Mouse (Mus musculus) heart, adult 2 months (tissue): Measurements from ENCODE around the gene Oscp1. TPM values are rescaled to one million over a fixed set of nuclear protein-coding genes. Genes with fewer than 3 reads are reported as not detected.

Experiments used
- DNase-seq, 2 experiments: peaks; one replicate each; pipeline ENCODE4 v3.0.0; 2021
- H3K27ac ChIP-seq: fragments of 200-600 bp; 2 replicates; pipeline ENCODE4 v1.8.1; 2022
- H3K27me3 ChIP-seq: fragments of 200-500 bp; 2 replicates; pipeline ENCODE4 v1.6.1; 2012; ENCODE audit warnings: mild to moderate bottlenecking, low read length, inconsistent platforms, mixed read lengths; ENCODE audit not compliant: control insufficient read depth, insufficient read depth
- H3K36me3 ChIP-seq: fragments of 200-500 bp; 2 replicates; pipeline ENCODE4 v1.6.1; 2012; ENCODE audit warnings: low read length, inconsistent platforms; ENCODE audit not compliant: control insufficient read depth, insufficient read depth
- H3K4me1 ChIP-seq: fragments of 200-500 bp; 2 replicates; pipeline ENCODE4 v1.6.1; 2011; ENCODE audit warnings: low read length; ENCODE audit not compliant: control insufficient read depth, insufficient read depth
- H3K4me3 ChIP-seq: fragments of 200-600 bp; 2 replicates; pipeline ENCODE4 v1.8.1; 2022
- H3K79me2 ChIP-seq: fragments of 200-500 bp; replicated peaks from 2 replicates; pipeline ENCODE4 v1.6.1; 2012; ENCODE audit warnings: mild to moderate bottlenecking, inconsistent platforms, low read length, moderate library complexity, mixed read lengths; ENCODE audit not compliant: control insufficient read depth, insufficient read depth
- H3K9ac ChIP-seq: fragments of 200-500 bp; 2 replicates; pipeline ENCODE4 v1.6.1; 2012; ENCODE audit warnings: low read depth, mild to moderate bottlenecking, control low read depth, inconsistent platforms, low read length, mixed read lengths
- CTCF ChIP-seq: fragments of 200-600 bp; IDR thresholded peaks from 2 replicates; pipeline ENCODE4 v1.8.1; 2022; ENCODE audit warnings: antibody characterized with exemption, mild to moderate bottlenecking, moderate library complexity
- EP300 ChIP-seq: fragments of 200-500 bp; IDR thresholded peaks from 2 replicates; pipeline ENCODE4 v1.6.1; 2011; ENCODE audit warnings: low read depth, low read length, control low read depth; ENCODE audit not compliant: insufficient read depth
- POLR2A ChIP-seq: fragments of 200-500 bp; IDR thresholded peaks from 2 replicates; pipeline ENCODE4 v1.6.1; 2011; ENCODE audit warnings: mild to moderate bottlenecking, low read depth, low read length, control low read depth; ENCODE audit not compliant: insufficient read depth
- WGBS: fragments of 180-500 bp; shearing (Covaris S2); methylation state at CpG from one replicate; pipeline ENCODE4 v1.1.7; 2018; 5-methylcytosine and 5-hydroxymethylcytosine counted together
- intact Hi-C: fragments of 180-260 bp; cut with DNase I; formaldehyde crosslinking; loops from one replicate; pipeline ENCODE4 v1.15.1; 2025
- polyA plus RNA-seq: library from polyadenylated mRNA; depleted of rRNA; stranded (reverse); fragments of >200 nt; gene quantifications from 2 replicates; pipeline ENCODE4 v1.2.3, GENCODE M21; 2012
- total RNA-seq, 2 experiments: library from RNA; stranded (reverse); gene quantifications; 2 replicates each; pipeline ENCODE4 v1.2.3; 2021

Oscp1 gene
- total and polyA plus RNA-seq, 3 experiments = 1.00 to 2.8 (median 1.6) TPM

DNA sequence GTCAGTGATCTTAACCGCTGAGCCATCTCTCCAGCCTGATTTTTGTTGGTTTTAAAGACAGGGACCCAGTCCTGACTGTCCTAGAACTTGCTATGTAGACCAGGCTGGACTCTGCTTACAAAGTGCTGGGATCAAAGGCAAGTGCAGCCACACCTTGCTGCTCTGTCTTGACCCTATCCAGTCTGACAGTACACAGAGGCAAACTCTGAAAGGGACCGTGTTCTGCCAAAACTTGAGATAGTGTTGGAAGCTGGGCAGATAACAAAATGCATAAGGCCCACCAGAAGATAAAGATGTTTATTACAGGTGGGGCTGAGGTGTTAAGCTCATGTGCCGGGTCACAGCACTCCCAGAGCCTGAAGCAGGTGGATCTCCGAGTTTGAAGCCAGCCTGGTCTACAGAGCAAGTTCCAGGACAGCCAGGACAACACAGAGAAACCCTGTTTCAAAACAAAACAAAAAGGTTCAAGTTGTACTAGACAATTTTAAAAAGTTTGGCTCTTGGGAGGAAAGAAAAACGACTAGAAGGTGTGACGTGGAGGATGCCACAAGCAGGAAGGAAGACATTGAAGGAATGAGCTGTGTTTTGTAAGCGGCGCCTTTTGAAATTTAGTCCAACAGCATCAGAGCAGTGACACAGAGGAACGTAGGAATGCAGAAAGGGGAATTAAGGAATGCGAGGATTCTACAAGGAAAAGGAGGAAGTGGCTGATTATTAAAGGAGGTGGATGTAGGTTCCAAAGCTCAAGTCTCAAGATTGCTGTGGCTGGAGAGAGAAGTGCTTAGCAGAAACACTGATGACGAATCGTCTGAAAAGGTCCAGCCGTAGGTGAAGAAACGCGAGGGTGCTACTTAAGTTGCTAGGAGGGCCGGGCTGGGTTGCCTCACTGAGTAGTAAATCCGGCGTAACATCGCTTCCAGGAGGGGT lies 895 bp upstream of the Oscp1 start:
- Histone ChIP-seq H3K27ac (no peak overlapping the region), H3K4me1 (peaks cover 2% of the 10 kb centered on the region; the same call in 1 of the 2 replicates), H3K9ac (peak overlapping the region; percentile 14; the same call in 1 of the 2 replicates), H3K27me3 (no peaks in the 10 kb centered on the region), H3K79me2 (no peaks in the 10 kb centered on the region), H3K36me3 (no peaks in the 10 kb centered on the region), H3K4me3 (peak overlapping the region; percentile 62)
- TF ChIP-seq CTCF = no peak
- no peak for TF ChIP-seq EP300
- no peak for TF ChIP-seq POLR2A
- DNase-seq = no peak
- WGBS = 11% methylated on average over 19 of the region's 19 CpGs
- intact Hi-C loops = no loop called here

DNA sequence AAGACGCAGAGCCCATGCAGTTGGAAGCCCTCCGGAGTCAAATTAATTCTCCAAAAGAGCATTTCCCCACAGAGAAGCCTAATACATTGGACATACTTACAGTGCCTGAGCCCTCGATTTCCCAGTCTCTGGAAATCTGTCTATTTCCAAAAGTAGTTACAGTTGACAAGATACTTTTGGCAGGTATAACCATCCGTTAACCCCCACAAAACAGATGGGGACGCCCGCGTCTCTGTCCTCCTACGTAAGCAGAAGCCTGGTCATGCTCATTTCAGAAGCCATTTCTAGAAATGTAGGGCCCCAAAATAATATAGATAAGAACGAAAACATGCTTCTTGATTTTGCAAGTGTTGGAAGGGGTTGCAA lies 615 bp downstream of the Oscp1 start:
- no peaks in the 10 kb centered on the region for H3K36me3 ChIP-seq
- TF ChIP-seq CTCF (no peak), POLR2A (no peak), EP300 (no peak)
- peak overlapping the region; percentile 62; the same call in 1 of the 2 replicates for H3K4me3 ChIP-seq
- H3K27me3 ChIP-seq = no peaks in the 10 kb centered on the region
- H3K9ac ChIP-seq = no peak overlapping the region; the same call in 1 of the 2 replicates
- H3K79me2 ChIP-seq = no peaks in the 10 kb centered on the region
- H3K4me1 ChIP-seq = peaks cover 2% of the 10 kb centered on the region; the same call in 1 of the 2 replicates
- no peak overlapping the region for H3K27ac ChIP-seq
- DNase-seq = no peak
- intact Hi-C loops = no loop called here
- 49% methylated on average over 9 of the region's 9 CpGs for WGBS

- Histone ChIP-seq H3K36me3 (no peaks in the 10 kb centered on the region), H3K27me3 (no peaks in the 10 kb centered on the region), H3K27ac (no peak overlapping the region), H3K4me1 (peaks cover 2% of the 10 kb centered on the region), H3K79me2 (no peaks in the 10 kb centered on the region), H3K9ac (no peak overlapping the region), H3K4me3 (no peak overlapping the region)
- intact Hi-C loops = no loop called here
- WGBS = 57% methylated on average over 1 of the region's 1 CpGs
- no peak for DNase-seq
- TF ChIP-seq EP300 (no peak), CTCF (peak; percentile 59)
Observed at GRCm38 (mm10) chr4:126062856-126063255, 4.5 kb downstream of the Oscp1 start.

DNA sequence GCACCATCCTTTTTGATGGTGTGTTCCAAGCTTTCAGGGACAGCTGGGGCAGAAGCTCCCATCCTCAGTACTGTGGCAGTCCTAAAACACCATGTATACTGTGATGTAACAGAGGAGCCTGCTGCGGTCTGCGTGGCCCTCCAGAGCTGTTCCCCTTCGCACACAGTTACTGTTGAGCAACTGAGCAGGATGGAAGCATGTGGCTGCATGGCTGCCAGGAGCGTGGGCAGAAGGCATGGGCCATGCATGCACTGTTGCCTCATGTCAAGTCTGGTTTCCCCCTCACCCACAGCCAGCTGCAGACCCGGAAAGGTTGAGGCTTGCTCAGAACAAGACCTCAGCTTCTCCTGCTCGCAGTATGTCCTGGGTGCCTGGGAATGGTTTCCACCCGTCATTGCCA lies 6.9 kb downstream of the Oscp1 start:
- Histone ChIP-seq H3K79me2 (no peaks in the 10 kb centered on the region), H3K36me3 (no peaks in the 10 kb centered on the region), H3K4me1 (peaks cover 1% of the 10 kb centered on the region), H3K4me3 (no peak overlapping the region), H3K9ac (no peak overlapping the region), H3K27me3 (no peaks in the 10 kb centered on the region), H3K27ac (no peak overlapping the region)
- intact Hi-C loops = no loop called here
- no peak for TF ChIP-seq EP300
- no peak for TF ChIP-seq CTCF
- no peak for TF ChIP-seq POLR2A
- WGBS = 83% methylated on average over 7 of the region's 7 CpGs
- DNase-seq = peak in 1 of 2 experiments; percentile 30

GRCm38 (mm10) chr4:126067401-126068077 lies 9.2 kb downstream of the Oscp1 start:
- WGBS = 41% methylated on average over 15 of the region's 15 CpGs
- Histone ChIP-seq H3K79me2 (no peaks in the 10 kb centered on the region), H3K27me3 (no peaks in the 10 kb centered on the region), H3K4me3 (no peak overlapping the region), H3K36me3 (no peaks in the 10 kb centered on the region), H3K4me1 (peaks cover 1% of the 10 kb centered on the region), H3K9ac (no peak overlapping the region), H3K27ac (no peak overlapping the region)
- TF ChIP-seq POLR2A = no peak
- no peak for TF ChIP-seq EP300
- TF ChIP-seq CTCF = no peak
- peak in 1 of 2 experiments; percentile 65 for DNase-seq
- intact Hi-C loops = no loop called here

DNA sequence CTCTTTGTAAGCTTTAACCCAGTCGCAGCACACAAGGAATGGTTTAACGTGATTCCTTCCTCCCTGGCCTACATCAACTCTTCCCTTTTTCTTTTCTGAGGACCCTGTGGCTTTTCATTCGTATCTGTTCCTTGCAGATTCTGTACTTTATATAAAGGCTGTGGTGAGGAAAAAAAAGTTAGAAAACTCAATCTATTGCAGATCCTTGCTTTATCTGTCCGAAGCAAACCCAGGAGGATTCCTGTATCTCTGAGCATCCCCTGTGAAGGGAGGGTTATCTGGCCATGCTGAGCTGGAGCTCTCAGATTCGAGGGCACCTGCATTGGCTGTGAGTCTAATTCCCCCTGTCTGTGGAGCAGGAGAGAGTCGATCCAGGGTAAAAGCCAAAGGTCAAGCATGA lies 10.5 kb downstream of the Oscp1 start:
- H3K79me2 ChIP-seq = no peaks in the 10 kb centered on the region
- H3K9ac ChIP-seq = no peak overlapping the region
- H3K27ac ChIP-seq = no peak overlapping the region
- no peak for DNase-seq
- no peak overlapping the region for H3K4me3 ChIP-seq
- intact Hi-C loops = no loop called here
- H3K36me3 ChIP-seq = no peaks in the 10 kb centered on the region
- TF ChIP-seq EP300 = no peak
- TF ChIP-seq CTCF = no peak
- no peaks in the 10 kb centered on the region for H3K27me3 ChIP-seq
- H3K4me1 ChIP-seq = peaks cover 1% of the 10 kb centered on the region
- 81% methylated on average over 6 of the region's 6 CpGs for WGBS
